Mouse (Mus musculus): ENCODE measurements at regions not wholly inside any gene's neighbourhood (a gene's known extent, or its start where the extent isn't known, plus 50 kb on each side); places are given as distances from the start of the nearest gene placed in this dataset.

GRCm38 (mm10) chr4:135033302-135033701 lies 87.2 kb upstream of the Runx3 start:
- no peak for DNase-seq (ENCODE audit: low spot score in 2 of 2)

- DNase-seq (ENCODE audit: low spot score in 2 of 2) = peak; percentile 71 to 73
Measured at GRCm38 (mm10) chr4:135034406-135034805, 86.0 kb upstream of the Runx3 start.

GRCm38 (mm10) chr4:135036764-135037163 lies 83.7 kb upstream of the Runx3 start:
- DNase-seq (ENCODE audit: low spot score in 2 of 2) = no peak

- DNase-seq (ENCODE audit: low spot score in 2 of 2) = no peak
Measured at GRCm38 (mm10) chr4:135039234-135039633, 81.2 kb upstream of the Runx3 start.

- DNase-seq (ENCODE audit: low spot score in 2 of 2) = no peak
Measured at GRCm38 (mm10) chr4:135041921-135042320, 78.5 kb upstream of the Runx3 start.

- DNase-seq (ENCODE audit: low spot score in 2 of 2) = no peak
Measured at GRCm38 (mm10) chr4:135042501-135042900, 78.0 kb upstream of the Runx3 start.

GRCm38 (mm10) chr4:135045054-135045453 lies 75.4 kb upstream of the Runx3 start:
- no peak for DNase-seq (ENCODE audit: low spot score in 2 of 2)

- no peak for DNase-seq (ENCODE audit: low spot score in 2 of 2)
Measured at GRCm38 (mm10) chr4:135046619-135047018, 73.8 kb upstream of the Runx3 start.

GRCm38 (mm10) chr4:135047251-135047650 lies 73.2 kb upstream of the Runx3 start:
- no peak for DNase-seq (ENCODE audit: low spot score in 2 of 2)

GRCm38 (mm10) chr4:135047771-135048170 lies 72.7 kb upstream of the Runx3 start:
- no peak for DNase-seq (ENCODE audit: low spot score in 2 of 2)

- DNase-seq (ENCODE audit: low spot score in 2 of 2) = no peak
Measured at GRCm38 (mm10) chr4:135049924-135050323, 70.5 kb upstream of the Runx3 start.

- DNase-seq (ENCODE audit: low spot score in 2 of 2) = no peak
Measured at GRCm38 (mm10) chr4:135051466-135051865, 69.0 kb upstream of the Runx3 start.

- no peak for DNase-seq (ENCODE audit: low spot score in 2 of 2)
Measured at GRCm38 (mm10) chr4:135053585-135053984, 66.9 kb upstream of the Runx3 start.

- no peak for DNase-seq (ENCODE audit: low spot score in 2 of 2)
Measured at GRCm38 (mm10) chr4:135054353-135054752, 66.1 kb upstream of the Runx3 start.

GRCm38 (mm10) chr4:135056371-135056770 lies 64.1 kb upstream of the Runx3 start:
- no peak for DNase-seq (ENCODE audit: low spot score in 2 of 2)

- DNase-seq (ENCODE audit: low spot score in 2 of 2) = no peak
Measured at GRCm38 (mm10) chr4:135057286-135057685, 63.2 kb upstream of the Runx3 start.

GRCm38 (mm10) chr4:135058895-135059294 lies 61.6 kb upstream of the Runx3 start:
- DNase-seq (ENCODE audit: low spot score in 2 of 2) = no peak

- DNase-seq (ENCODE audit: low spot score in 2 of 2) = no peak
Measured at GRCm38 (mm10) chr4:135061030-135061743, 59.3 kb upstream of the Runx3 start.

GRCm38 (mm10) chr4:135066766-135067479 lies 53.5 kb upstream of the Runx3 start:
- peak; percentile 81 to 83 for DNase-seq (ENCODE audit: low spot score in 2 of 2)

- DNase-seq (ENCODE audit: low spot score in 2 of 2) = no peak
Measured at GRCm38 (mm10) chr4:135067805-135068204, 52.6 kb upstream of the Runx3 start.

GRCm38 (mm10) chr4:135069818-135070217 lies 50.6 kb upstream of the Runx3 start:
- no peak for DNase-seq (ENCODE audit: low spot score in 2 of 2)
